Mouse (Mus musculus) midbrain, embryonic 10.5 days (tissue): ENCODE measurements around the gene Sowaha. TPM values are rescaled to one million over a fixed set of nuclear protein-coding genes. Genes with fewer than 3 reads are reported as not detected.

Source experiments
- DNase-seq: peaks from one replicate; pipeline ENCODE4 v3.0.0-alpha.2; 2017; ENCODE audit warnings: low spot score
- H3K27ac ChIP-seq: fragments of 300-500 bp; sonication (generic); replicated peaks from 2 replicates; pipeline ENCODE4 v1.5.1; 2016; ENCODE audit warnings: mild to moderate bottlenecking
- H3K27me3 ChIP-seq: fragments of 300-500 bp; sonication (generic); 2 replicates; pipeline ENCODE4 v1.6.1; 2016; ENCODE audit warnings: low read depth, mild to moderate bottlenecking; ENCODE audit not compliant: poor library complexity, severe bottlenecking
- H3K36me3 ChIP-seq: fragments of 300-500 bp; sonication (generic); 2 replicates; pipeline ENCODE4 v1.6.1; 2016; ENCODE audit warnings: mild to moderate bottlenecking, moderate library complexity
- H3K4me1 ChIP-seq: fragments of 300-500 bp; sonication (generic); 2 replicates; pipeline ENCODE4 v1.6.1; 2016
- H3K4me3 ChIP-seq: fragments of 300-500 bp; sonication (generic); 2 replicates; pipeline ENCODE4 v1.5.1; 2016; ENCODE audit warnings: mild to moderate bottlenecking, moderate library complexity
- H3K9me3 ChIP-seq: fragments of 300-500 bp; sonication (generic); replicated peaks from 2 replicates; pipeline ENCODE4 v1.6.1; 2016; ENCODE audit warnings: mild to moderate bottlenecking
- WGBS: fragments of 180-500 bp; shearing (Covaris S2); methylation state at CpG from one replicate; pipeline ENCODE4 v1.1.7; 2016; 5-methylcytosine and 5-hydroxymethylcytosine counted together
- polyA plus RNA-seq: library from polyadenylated mRNA; unstranded; fragments of >200 nt; fragmentation: Nextera tagmentation; extraction: Ambion mirVana; gene quantifications from 2 replicates; pipeline ENCODE4 v1.2.1, GENCODE M21; 2016

Gene Sowaha
- polyA plus RNA-seq, 1 experiment from 2014 or later = 0.26 TPM

DNA sequence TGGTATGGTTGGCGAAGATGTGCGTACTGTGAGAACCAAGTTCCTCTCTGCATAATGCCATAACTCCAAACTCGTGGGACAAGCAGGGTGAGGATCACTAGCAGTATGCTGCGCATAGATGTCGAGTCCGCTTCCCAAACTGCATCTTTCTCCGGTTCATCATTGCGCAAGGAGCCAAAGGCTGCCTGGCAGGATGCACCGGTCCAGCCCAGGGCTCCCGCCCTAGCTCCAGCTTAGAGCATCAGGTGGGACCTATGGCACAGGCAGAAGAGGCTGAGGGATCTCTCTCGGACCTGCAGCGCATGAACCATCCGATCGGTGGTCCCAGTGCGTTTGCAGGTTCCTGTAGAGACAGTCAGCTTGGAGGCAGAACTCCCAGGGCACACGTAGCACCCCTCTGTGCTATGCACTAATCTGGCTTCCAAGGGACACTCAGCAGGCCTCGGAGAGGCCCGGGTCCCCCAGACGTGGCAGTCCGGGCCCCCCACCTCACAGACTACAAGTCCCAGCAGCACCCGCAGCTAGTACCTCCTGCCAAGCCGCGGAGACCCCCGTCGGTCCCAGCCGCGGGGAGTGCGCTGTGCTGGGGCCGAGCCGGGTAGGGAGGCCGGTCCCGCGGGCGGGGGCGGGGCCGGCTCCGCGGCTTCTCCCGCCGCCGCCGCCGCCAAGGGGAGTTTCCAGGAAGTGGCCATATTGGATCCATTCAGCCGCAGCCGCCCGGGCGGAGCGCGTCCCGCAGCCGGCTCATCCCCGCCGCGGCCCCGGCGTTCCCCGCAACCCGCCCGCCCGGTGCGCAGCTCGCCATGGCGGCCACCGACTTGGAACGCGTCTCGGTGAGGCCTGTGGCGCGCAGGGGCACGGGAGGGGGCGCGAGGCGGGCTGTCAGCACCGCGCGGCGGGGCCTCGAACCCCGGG, 39.4 kb upstream of the Sowaha start, which contains the start of gene Sept8:
TSS of gene Sept8 (plus strand) at position 51 of the 915 bp plus-strand sequence.
- H3K27ac ChIP-seq = peak within 1 kb of the TSS; percentile 88
- 4% methylated on average over 79 of the region's 79 CpGs for WGBS
- peaks cover 55% of the 10 kb centered on the region for H3K4me1 ChIP-seq

DNA sequence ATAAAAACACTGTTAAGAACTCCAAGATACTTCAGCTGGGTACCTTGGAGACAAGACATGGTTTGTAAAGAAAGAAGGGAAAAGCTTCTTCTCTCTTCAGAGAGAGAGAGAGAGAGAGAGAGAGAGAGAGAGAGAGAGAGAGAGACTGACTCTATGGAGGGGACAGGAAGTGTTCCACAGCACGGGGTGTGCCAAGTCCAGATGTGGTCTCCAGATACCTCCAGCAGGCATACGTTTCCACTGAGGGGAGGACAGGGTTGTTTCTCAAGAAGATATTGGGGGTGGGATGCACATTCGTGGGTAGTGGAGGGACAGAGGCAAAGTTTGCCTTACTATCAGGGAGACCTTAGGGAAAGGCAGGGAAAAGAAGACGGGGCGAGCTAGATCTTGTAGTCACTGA, 38.7 kb upstream of the Sowaha start:
- Histone ChIP-seq H3K36me3 (no peaks in the 10 kb centered on the region), H3K27ac (no peak overlapping the region), H3K9me3 (no peaks in the 10 kb centered on the region), H3K4me3 (0 out of 2 replicates have a peak overlapping the region, but pooled peaks have one; percentile 79), H3K4me1 (peaks cover 48% of the 10 kb centered on the region), H3K27me3 (peaks cover 33% of the 10 kb centered on the region)
- no peak for DNase-seq
- WGBS = 58% methylated on average over 5 of the region's 5 CpGs

More for the DNA sequence above, 39.4 kb upstream of the Sowaha start, which contains the start of gene Sept8:
- Histone ChIP-seq H3K4me3 (peak within 1 kb of the TSS; percentile 79), H3K36me3 (no peaks in the 10 kb centered on the region), H3K9me3 (no peaks in the 10 kb centered on the region), H3K27me3 (peaks cover 33% of the 10 kb centered on the region)
- peak; percentile 71 for DNase-seq

DNA sequence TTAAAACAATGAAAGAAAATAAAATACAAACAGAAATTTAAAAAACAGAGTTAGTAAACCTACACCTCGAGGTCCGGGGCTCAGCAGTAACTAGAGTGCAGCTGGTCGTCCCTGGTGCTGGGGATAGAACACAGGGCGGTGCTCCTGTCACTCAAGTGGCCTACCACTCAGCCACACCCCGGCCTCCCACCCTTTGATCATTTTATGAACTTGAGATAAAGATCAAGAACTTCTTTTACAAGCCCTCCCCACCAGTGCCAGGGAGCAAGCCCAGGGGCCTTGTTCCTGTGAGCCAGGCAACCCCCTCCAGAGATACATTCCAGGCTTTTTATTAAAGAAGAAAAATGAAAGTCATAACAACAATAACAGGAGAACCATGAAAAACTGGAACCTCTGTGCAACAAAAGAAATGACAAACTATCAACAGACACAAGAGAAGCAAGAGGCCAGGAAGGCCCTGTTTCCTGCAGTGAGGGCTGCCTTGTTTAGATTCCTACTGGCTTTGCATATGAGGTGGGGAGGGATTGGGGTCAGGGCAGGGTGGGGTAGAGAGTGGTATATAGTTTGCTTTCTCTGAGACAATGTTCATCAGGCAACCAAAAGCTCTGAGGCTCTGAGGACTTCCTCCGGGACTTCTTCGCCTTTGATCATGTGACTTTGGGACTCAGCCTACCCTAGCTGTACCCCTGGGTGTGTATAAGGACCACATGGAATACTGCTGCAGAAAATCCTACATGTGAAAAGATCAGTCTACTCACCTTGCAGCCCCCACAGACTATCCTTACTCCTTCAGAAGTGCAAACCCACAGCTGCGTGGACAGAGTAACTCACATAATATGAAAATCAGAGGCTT, 36.9 kb upstream of the Sowaha start:
- 72% methylated on average over 8 of the region's 8 CpGs for WGBS
- Histone ChIP-seq H3K27me3 (peaks cover 33% of the 10 kb centered on the region), H3K4me3 (no peak overlapping the region), H3K36me3 (no peaks in the 10 kb centered on the region), H3K4me1 (peaks cover 39% of the 10 kb centered on the region), H3K9me3 (no peaks in the 10 kb centered on the region), H3K27ac (no peak overlapping the region)
- no peak for DNase-seq

DNA sequence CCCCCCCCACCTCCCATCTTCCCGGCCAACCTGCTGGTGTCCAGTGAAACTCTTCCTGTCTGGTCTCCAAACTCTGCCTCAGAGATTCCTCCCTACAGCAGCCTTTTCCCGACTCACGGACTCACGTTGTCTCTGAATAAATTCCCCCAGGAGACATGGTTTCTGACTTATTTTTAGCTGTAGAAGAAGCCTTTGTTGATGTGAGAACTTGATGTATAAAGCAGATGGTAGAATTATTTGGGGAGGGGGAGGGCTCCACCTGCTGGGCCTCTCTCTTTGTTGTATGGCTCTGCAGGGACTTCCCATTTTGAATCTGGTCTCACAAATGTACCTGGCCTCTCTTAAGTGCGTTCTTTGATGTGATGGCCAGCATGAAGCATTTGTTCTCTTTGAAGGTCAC, 30.3 kb upstream of the Sowaha start:
- Histone ChIP-seq H3K27me3 (peaks cover 25% of the 10 kb centered on the region), H3K27ac (no peak overlapping the region), H3K4me1 (0 out of 2 replicates have a peak, but pooled peaks cover 5% of the 10 kb centered on the region), H3K36me3 (no peaks in the 10 kb centered on the region), H3K9me3 (no peaks in the 10 kb centered on the region), H3K4me3 (no peak overlapping the region)
- no peak for DNase-seq
- 80% methylated on average over 5 of the region's 5 CpGs for WGBS

DNA sequence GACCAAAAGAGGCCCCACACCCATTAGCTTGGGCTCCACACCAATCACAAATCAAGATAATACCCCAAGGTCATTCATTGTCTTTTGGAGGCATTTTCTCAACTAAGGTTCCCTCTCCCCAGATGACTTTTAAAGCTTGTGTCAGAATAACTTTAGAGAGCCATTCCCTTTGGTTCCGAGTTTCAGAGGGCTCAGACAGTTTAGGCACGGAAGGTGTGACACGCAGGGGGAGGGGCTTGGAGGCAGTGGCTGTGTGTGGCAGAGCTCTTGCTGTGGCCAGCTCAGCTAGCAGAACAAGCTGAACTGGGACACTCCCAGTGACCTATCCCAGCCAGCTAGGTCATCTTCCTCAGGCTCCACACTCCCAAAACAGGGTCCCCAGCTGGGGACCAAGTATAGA, 28.5 kb upstream of the Sowaha start:
- WGBS = 65% methylated on average over 3 of the region's 3 CpGs
- peaks cover 12% of the 10 kb centered on the region; the same call in 1 of the 2 replicates for H3K4me1 ChIP-seq
- no peak overlapping the region for H3K27ac ChIP-seq
- peaks cover 32% of the 10 kb centered on the region for H3K27me3 ChIP-seq
- DNase-seq = no peak
- no peaks in the 10 kb centered on the region for H3K9me3 ChIP-seq
- H3K4me3 ChIP-seq = no peak overlapping the region
- no peaks in the 10 kb centered on the region for H3K36me3 ChIP-seq

DNA sequence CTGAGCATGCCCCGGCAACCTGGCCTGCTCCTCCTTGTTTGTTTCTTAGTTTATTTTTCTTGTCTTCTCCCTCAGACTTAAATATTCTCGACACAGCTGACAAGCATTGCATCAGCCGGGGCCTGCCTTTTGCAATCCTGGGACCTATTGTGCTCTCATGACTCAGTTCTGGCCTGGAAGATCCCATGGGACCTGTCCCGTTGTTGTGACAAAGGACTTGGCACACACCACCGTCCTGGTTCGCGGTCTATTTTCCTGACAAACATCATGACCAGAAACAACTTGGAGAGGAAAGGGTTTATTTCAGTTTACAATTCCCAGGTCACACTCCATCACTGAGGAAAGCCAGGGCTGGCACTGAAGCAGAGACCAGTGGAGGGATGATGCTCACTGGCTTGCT, 28.1 kb upstream of the Sowaha start:
- Histone ChIP-seq H3K27ac (no peak overlapping the region), H3K9me3 (no peaks in the 10 kb centered on the region), H3K4me3 (no peak overlapping the region), H3K4me1 (peaks cover 12% of the 10 kb centered on the region; the same call in 1 of the 2 replicates), H3K36me3 (no peaks in the 10 kb centered on the region), H3K27me3 (peaks cover 37% of the 10 kb centered on the region)
- no peak for DNase-seq
- 84% methylated on average over 7 of the region's 7 CpGs for WGBS

DNA sequence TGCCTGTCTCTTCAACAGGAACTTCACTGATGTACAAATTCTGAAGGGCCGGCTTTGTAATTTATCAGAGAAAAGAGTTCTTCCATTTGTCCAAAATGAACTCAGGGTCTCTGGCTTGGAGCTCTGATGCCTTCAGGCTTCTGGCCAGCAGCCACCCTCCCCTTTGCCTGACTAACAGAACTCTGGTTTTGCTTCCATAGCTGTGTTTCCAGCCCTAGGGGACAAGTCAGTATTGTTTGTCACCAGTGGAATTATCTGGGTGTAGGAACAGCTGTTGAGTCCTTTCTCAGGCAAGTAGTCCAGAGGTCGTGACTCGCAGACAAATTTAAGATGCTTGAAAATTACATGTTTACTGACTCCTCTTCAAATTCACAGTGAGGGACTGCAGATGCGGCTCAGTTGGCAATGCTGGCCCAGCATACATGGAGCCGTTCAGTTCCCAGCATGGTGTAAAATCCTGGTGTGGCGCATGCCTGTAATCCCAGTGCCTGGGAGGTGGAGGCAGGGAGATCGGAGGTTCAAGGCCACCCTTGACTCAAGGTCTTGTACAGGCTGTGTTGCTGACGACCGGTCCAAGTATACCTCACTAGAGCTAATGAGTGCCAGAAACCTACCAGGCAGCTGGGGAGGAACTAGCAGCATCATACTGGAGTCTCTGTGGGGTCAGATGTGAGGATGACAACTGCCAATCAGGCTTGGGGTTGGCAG, 27.2 kb upstream of the Sowaha start:
- H3K27ac ChIP-seq = no peak overlapping the region
- 92% methylated on average over 9 of the region's 9 CpGs for WGBS
- H3K9me3 ChIP-seq = no peaks in the 10 kb centered on the region
- no peak overlapping the region for H3K4me3 ChIP-seq
- peaks cover 46% of the 10 kb centered on the region for H3K27me3 ChIP-seq
- H3K4me1 ChIP-seq = peaks cover 12% of the 10 kb centered on the region; the same call in 1 of the 2 replicates
- no peaks in the 10 kb centered on the region for H3K36me3 ChIP-seq
- no peak for DNase-seq

DNA sequence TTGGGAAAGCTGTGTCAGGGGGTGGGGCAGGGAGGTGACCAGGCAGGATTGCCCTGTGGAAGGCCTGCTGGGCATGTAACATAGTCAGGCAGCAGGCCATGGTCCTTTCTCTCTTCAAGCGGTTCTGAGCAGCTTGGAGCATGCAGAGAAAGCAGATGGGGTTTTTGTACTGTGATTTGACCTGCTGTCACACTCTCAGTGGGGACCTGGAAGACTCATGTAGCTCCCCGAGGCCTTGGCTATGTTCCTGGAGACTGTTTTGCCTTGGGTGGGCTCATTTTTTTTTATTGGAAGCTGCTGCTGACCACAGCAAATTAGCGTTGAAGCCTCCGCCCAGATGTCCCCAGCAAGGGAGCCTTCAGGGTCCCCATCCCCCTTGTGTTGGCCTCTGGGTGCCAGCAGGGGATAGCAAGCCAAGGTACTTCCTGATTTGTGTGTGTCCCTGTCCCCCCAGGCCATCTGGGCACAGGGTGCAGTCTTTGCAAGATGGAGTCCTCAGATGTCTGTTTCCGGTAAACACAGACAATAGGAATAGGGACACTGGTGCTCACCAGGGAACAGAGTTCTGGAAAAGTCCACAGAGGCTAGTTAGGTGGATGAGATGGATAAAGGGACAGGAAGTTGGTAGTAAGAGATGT, 25.1 kb upstream of the Sowaha start:
- Histone ChIP-seq H3K27ac (no peak overlapping the region), H3K4me3 (no peak overlapping the region), H3K27me3 (peaks cover 59% of the 10 kb centered on the region), H3K4me1 (peaks cover 20% of the 10 kb centered on the region), H3K36me3 (no peaks in the 10 kb centered on the region), H3K9me3 (no peaks in the 10 kb centered on the region)
- DNase-seq = no peak
- WGBS = 66% methylated on average over 5 of the region's 5 CpGs

DNA sequence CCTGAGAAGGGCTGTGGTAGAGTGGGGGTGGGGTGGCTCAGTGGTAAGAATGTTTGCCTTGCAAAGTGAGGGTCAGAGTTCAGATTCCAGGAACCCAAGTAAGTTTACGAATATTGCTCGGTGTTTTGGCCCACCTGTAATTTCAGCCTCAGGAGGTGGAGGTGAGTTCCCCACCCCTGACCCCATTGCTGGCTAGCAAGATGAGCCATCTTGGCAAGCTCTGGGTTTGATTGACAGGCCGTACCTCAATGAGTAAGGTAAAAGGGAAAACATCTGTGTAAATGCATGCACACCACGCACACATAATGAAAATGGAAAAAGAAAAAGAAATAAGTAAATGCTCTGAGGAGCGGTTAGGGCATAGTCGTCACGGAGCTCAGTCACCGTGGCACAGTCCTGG, 24.3 kb upstream of the Sowaha start:
- peaks cover 20% of the 10 kb centered on the region for H3K4me1 ChIP-seq

DNA sequence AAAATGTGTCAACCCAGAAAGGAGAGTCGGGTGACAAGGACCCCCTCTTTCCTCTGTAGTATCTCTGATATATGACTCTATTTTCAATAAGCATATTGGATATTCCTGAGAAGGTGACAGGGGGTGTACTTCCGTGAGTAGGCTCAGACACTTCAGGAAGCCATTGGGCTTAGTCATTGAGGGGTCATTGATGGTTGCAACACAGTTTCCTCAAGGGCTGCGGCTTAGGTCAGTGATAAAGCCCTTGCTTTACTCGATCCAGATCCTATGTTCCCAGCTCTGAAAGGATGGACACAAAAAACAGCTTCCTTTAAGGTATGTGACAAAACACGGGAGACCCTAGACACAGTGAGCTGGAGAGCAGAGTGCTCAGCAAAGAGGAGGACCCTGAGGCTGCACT, 23.7 kb upstream of the Sowaha start:
- H3K27me3 ChIP-seq = peaks cover 73% of the 10 kb centered on the region
- H3K36me3 ChIP-seq = no peaks in the 10 kb centered on the region
- WGBS = 85% methylated on average over 5 of the region's 5 CpGs
- no peak for DNase-seq
- no peaks in the 10 kb centered on the region for H3K9me3 ChIP-seq
- H3K4me3 ChIP-seq = no peak overlapping the region
- peaks cover 20% of the 10 kb centered on the region for H3K4me1 ChIP-seq
- H3K27ac ChIP-seq = no peak overlapping the region

More for the DNA sequence above, 24.3 kb upstream of the Sowaha start:
- H3K9me3 ChIP-seq = no peaks in the 10 kb centered on the region
- no peak overlapping the region for H3K4me3 ChIP-seq
- DNase-seq = no peak
- no peak overlapping the region for H3K27ac ChIP-seq
- peaks cover 67% of the 10 kb centered on the region for H3K27me3 ChIP-seq
- H3K36me3 ChIP-seq = no peaks in the 10 kb centered on the region
- 94% methylated on average over 8 of the region's 8 CpGs for WGBS

DNA sequence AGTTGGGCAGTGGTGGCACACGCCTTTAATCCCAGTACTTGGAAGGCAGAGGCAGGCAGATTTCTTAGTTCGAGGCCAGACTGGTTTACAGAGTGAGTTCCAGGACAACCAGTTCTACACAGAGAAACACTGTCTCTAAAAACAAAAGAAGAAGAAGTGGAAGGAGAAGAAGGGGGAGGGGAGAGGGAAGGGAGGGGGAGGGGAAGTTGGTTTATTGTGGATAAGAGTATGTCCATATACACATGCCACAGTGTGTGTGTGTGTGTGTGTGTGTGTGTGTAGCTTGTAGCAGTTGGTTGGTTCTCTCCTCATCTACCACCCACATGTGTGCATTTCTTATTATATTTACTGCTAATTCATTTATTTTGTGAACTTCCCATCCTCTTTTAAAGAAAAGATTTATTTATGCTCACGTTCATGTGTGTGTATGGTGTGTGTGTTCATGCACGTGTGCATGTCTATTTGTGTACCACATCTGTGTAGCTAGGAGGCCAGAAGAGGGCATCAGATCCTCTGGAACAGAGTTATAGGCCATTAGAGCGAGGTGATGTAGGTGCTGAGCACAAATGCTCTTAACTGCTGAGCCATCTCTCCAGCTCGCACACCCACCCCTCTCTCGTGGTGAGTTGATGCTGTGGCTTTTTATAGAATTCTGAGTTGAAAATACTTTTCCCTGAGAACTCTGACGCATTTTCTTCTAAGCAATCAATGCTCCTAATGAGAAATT, 22.1 kb upstream of the Sowaha start:
- Histone ChIP-seq H3K36me3 (no peaks in the 10 kb centered on the region), H3K9me3 (no peaks in the 10 kb centered on the region), H3K4me3 (no peak overlapping the region), H3K4me1 (peaks cover 15% of the 10 kb centered on the region), H3K27ac (no peak overlapping the region), H3K27me3 (peaks cover 74% of the 10 kb centered on the region)
- 84% methylated on average over 8 of the region's 8 CpGs for WGBS
- DNase-seq = no peak
